Mouse (Mus musculus) E14TG2a.4 (cell line): ENCODE measurements around the gene Cfap77.
A peak's percentile ranks its signal among the peaks of the same experiment; 100 is the strongest.
"Not testable (repeated sequence)": the region's sequence is repeated elsewhere in the genome, so short reads cannot be mapped to it uniquely, and the experiment has no call there.

Source experiments
- H3K27me3 ChIP-seq: 2 replicates; pipeline ENCODE4 v1.6.1; 2014; ENCODE audit warnings: low read length, control low read depth; ENCODE audit not compliant: insufficient read depth
- H3K36me3 ChIP-seq: 2 replicates; pipeline ENCODE4 v1.6.1; 2014; ENCODE audit warnings: low read length, control low read depth; ENCODE audit not compliant: insufficient read depth
- H3K4me1 ChIP-seq: replicated peaks from 2 replicates; pipeline ENCODE4 v1.6.1; 2014; ENCODE audit warnings: low read depth, low read length, control low read depth
- H3K4me3 ChIP-seq: replicated peaks from 2 replicates; pipeline ENCODE4 v1.5.1; 2014; ENCODE audit warnings: mild to moderate bottlenecking, low read length
- H3K9me3 ChIP-seq: 2 replicates; pipeline ENCODE4 v1.6.1; 2014; ENCODE audit warnings: low read length, control low read depth
- CTCF ChIP-seq: conservative IDR thresholded peaks from 2 replicates; pipeline ENCODE4 v1.5.1; 2014; ENCODE audit warnings: low read length
- NANOG ChIP-seq: IDR thresholded peaks from 2 replicates; pipeline ENCODE4 v1.6.1; 2014; ENCODE audit warnings: borderline replicate concordance, low read length, mixed read lengths
- POU5F1 ChIP-seq: IDR thresholded peaks from 2 replicates; pipeline ENCODE4 v1.6.1; 2014; ENCODE audit warnings: low read length, borderline replicate concordance

Cfap77 gene

GRCm38 (mm10) chr2:29054991-29055390, at the start of gene Cfap77:
Cfap77 (minus strand) TSS chr2:29055066.
- H3K9me3 ChIP-seq: no peaks in the 10 kb centered on the region
- peaks cover 23% of the 10 kb centered on the region for H3K4me1 ChIP-seq
- H3K4me3 ChIP-seq: peak within 1 kb of the TSS; percentile 86
- peaks cover 9% of the 10 kb centered on the region for H3K27me3 ChIP-seq
- TF ChIP-seq CTCF (no peak), POU5F1 (no peak), NANOG (peak; percentile 72; the same call in 1 of the 2 replicates)
- no peaks in the 10 kb centered on the region for H3K36me3 ChIP-seq

- H3K27me3 ChIP-seq, H3K36me3 ChIP-seq, H3K4me3 ChIP-seq: not testable (repeated sequence)
- Histone ChIP-seq H3K9me3 (peaks cover 26% of the 10 kb centered on the region), H3K4me1 (peaks cover 45% of the 10 kb centered on the region)
Observed at GRCm38 (mm10) chr2:29102416-29103377, 47.8 kb upstream of the Cfap77 start.

GRCm38 (mm10) chr2:29100822-29101534, 46.1 kb upstream of the Cfap77 start:
- Histone ChIP-seq H3K4me1 (peaks cover 50% of the 10 kb centered on the region), H3K27me3 (no peaks in the 10 kb centered on the region), H3K4me3 (peak overlapping the region; percentile 82), H3K36me3 (no peaks in the 10 kb centered on the region), H3K9me3 (peaks cover 26% of the 10 kb centered on the region)
- TF ChIP-seq NANOG: no peak
- TF ChIP-seq POU5F1: no peak
- TF ChIP-seq CTCF: no peak

- Histone ChIP-seq H3K36me3 (no peaks in the 10 kb centered on the region), H3K4me1 (peaks cover 51% of the 10 kb centered on the region), H3K9me3 (peaks cover 32% of the 10 kb centered on the region), H3K27me3 (no peaks in the 10 kb centered on the region), H3K4me3 (peak overlapping the region; percentile 82)
- TF ChIP-seq NANOG (no peak), POU5F1 (no peak), CTCF (no peak)
Observed at GRCm38 (mm10) chr2:29099646-29100045, 44.8 kb upstream of the Cfap77 start.

- Histone ChIP-seq H3K4me3 (peak overlapping the region; percentile 63), H3K4me1 (peaks cover 48% of the 10 kb centered on the region), H3K9me3 (peaks cover 40% of the 10 kb centered on the region), H3K27me3 (no peaks in the 10 kb centered on the region), H3K36me3 (no peaks in the 10 kb centered on the region)
- TF ChIP-seq POU5F1: no peak
- TF ChIP-seq CTCF: no peak
- no peak for TF ChIP-seq NANOG
Observed at GRCm38 (mm10) chr2:29098786-29099185, 43.9 kb upstream of the Cfap77 start.

GRCm38 (mm10) chr2:29097955-29098354, 43.1 kb upstream of the Cfap77 start:
- not testable (repeated sequence) for H3K27me3 ChIP-seq
- peak overlapping the region; percentile 15; the same call in 1 of the 2 replicates for H3K4me3 ChIP-seq

GRCm38 (mm10) chr2:29097465-29097864, 42.6 kb upstream of the Cfap77 start:
- peaks cover 48% of the 10 kb centered on the region for H3K4me1 ChIP-seq
- H3K9me3 ChIP-seq: peaks cover 41% of the 10 kb centered on the region
- H3K36me3 ChIP-seq: no peaks in the 10 kb centered on the region
- no peaks in the 10 kb centered on the region for H3K27me3 ChIP-seq
- TF ChIP-seq POU5F1 (no peak), CTCF (no peak), NANOG (peak; percentile 1; the same call in 1 of the 2 replicates)
- H3K4me3 ChIP-seq: peak overlapping the region; percentile 15; the same call in 1 of the 2 replicates

More at GRCm38 (mm10) chr2:29097955-29098354, 43.1 kb upstream of the Cfap77 start:
- Histone ChIP-seq H3K4me1 (peaks cover 48% of the 10 kb centered on the region), H3K9me3 (peaks cover 42% of the 10 kb centered on the region)
- H3K36me3 ChIP-seq: not testable (repeated sequence)

GRCm38 (mm10) chr2:29096751-29097150, 41.9 kb upstream of the Cfap77 start:
- no peaks in the 10 kb centered on the region for H3K27me3 ChIP-seq
- no peaks in the 10 kb centered on the region for H3K36me3 ChIP-seq
- peak overlapping the region; percentile 15; the same call in 1 of the 2 replicates for H3K4me3 ChIP-seq
- H3K4me1 ChIP-seq: peaks cover 48% of the 10 kb centered on the region
- TF ChIP-seq CTCF (no peak), NANOG (no peak), POU5F1 (no peak)
- peaks cover 39% of the 10 kb centered on the region for H3K9me3 ChIP-seq
